Mouse (Mus musculus): ENCODE results near the gene Pear1.

The Pear1 gene

GRCm38 (mm10) chr3:87724556-87724955, 99.5 kb downstream of the Pear1 start:
- DNase-seq = no peak

- DNase-seq = no peak
These were observed 105.6 kb downstream of the Pear1 start for GRCm38 (mm10) chr3:87718525-87718924.

Data from lung, postnatal 10 days (tissue).